Comparison of ENCODE assay signal across 12 mouse cellular contexts in the genomic region with DNA sequence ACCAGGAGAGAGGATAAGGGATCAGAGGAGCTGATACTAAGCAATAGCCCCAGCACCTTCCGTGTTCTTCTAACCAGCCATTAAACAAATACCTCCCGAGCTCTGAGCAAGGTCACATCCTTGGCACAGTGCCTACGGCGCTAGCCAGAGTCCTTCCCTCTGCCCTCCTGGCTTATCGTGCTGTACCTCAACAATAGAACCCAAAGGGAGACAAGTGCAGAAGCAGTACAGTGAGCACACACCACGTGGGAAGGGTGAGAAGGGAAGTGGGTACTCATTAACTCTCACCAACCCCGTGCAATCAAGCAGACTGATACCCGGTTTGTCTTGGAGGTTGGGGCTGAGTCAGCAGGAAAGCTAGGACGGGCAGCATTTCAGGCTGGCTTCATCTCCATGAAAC. TPM values are rescaled to one million over a fixed set of nuclear protein-coding genes. Genes with fewer than 3 reads are reported as not detected.
A peak's percentile ranks its signal among the peaks of the same experiment; 100 is the strongest.
DNase-seq lines count a peak whose midpoint lies in the region; ATAC-seq and TF ChIP-seq lines count a peak whose summit lies in the region.
"Had no signal": no experiment of that assay in that cellular context is flagged by ENCODE, and none has a peak within 500 bp of the region (broad histone marks: within the 10 kb centered on the region; RNA-seq: fewer than 3 reads in every experiment).

No protein-coding gene starts in this region.

- intact Hi-C loops in heart, postnatal 10 days (cut with DNase I) = no loop called here

- no peaks in the 10 kb centered on the region for H3K79me2 ChIP-seq in liver, adult 2 months (ENCODE audit: control insufficient read depth, insufficient read depth, low read length)

- no peak overlapping the region for H3K4me2 ChIP-seq in kidney, embryonic 16.5 days (replicated peaks; ENCODE audit: low read depth, low read length)
- H3K4me2 ChIP-seq in hindbrain, postnatal 0 days (ENCODE audit: low read depth, low read length) = no peak overlapping the region
- H3K4me2 ChIP-seq: liver, embryonic 13.5 days; midbrain, embryonic 11.5 days had no signal

- ATAC-seq in kidney, embryonic 16.5 days (ENCODE audit: low FRiP score, low TSS enrichment) = peak; percentile 86
- no peak for ATAC-seq in hindbrain, postnatal 0 days

- H3K9me3 ChIP-seq in kidney, embryonic 16.5 days (ENCODE audit: low read length) = peaks cover 9% of the 10 kb centered on the region; the same call in 1 of the 2 replicates
- no peaks in the 10 kb centered on the region for H3K9me3 ChIP-seq in hindbrain, postnatal 0 days (ENCODE audit: low read length)

- H3K4me3 ChIP-seq in liver, adult 2 months (ENCODE audit: insufficient read depth, low read depth, low read length) = no peak overlapping the region
- no peak overlapping the region for H3K4me3 ChIP-seq in kidney, embryonic 16.5 days (ENCODE audit: low read length)
- no peak overlapping the region for H3K4me3 ChIP-seq in hindbrain, postnatal 0 days (ENCODE audit: low read length)
- H3K4me3 ChIP-seq: liver, embryonic 13.5 days had no signal

- no peaks in the 10 kb centered on the region for H3K27me3 ChIP-seq in liver, adult 2 months (ENCODE audit: control insufficient read depth, insufficient read depth, low read length)
- no peaks in the 10 kb centered on the region for H3K27me3 ChIP-seq in kidney, embryonic 16.5 days (ENCODE audit: insufficient read depth, low read length)
- no peaks in the 10 kb centered on the region for H3K27me3 ChIP-seq in hindbrain, postnatal 0 days (ENCODE audit: insufficient read depth, low read length)
- H3K27me3 ChIP-seq: liver, embryonic 13.5 days had no signal

- WGBS in liver, adult 2 months = 20% methylated on average over 9 of the region's 9 CpGs
- 84% methylated on average over 9 of the region's 9 CpGs for WGBS in kidney, embryonic 16.5 days
- 89% methylated on average over 9 of the region's 9 CpGs for WGBS in hindbrain, postnatal 0 days

- no peak for TF ChIP-seq POLR2A in liver, adult 2 months (IDR thresholded peaks at IDR 0.05; ENCODE audit: extremely low read depth, insufficient read depth, low read length)

- no peak overlapping the region for H3K27ac ChIP-seq in liver, adult 2 months (replicated peaks; ENCODE audit: insufficient read depth, low read depth, low read length)
- no peak overlapping the region for H3K27ac ChIP-seq in kidney, embryonic 16.5 days (ENCODE audit: low read length)
- H3K27ac ChIP-seq in hindbrain, postnatal 0 days = no peak overlapping the region
- H3K27ac ChIP-seq: liver, embryonic 13.5 days had no signal

- peak; percentile 61 for DNase-seq in liver, adult 2 months (ENCODE audit: extremely low read depth, low read depth, low spot score)
- no peak for DNase-seq in liver
- DNase-seq in heart, postnatal 10 days = peak; percentile 66 to 75
- DNase-seq in testis, postnatal 10 days (ENCODE audit: low spot score) = peak; percentile 77
- no peak for DNase-seq in hindbrain, postnatal 0 days (ENCODE audit: low spot score)
- no peak for DNase-seq in frontal cortex, postnatal 10 days (ENCODE audit: low spot score in 2 of 2)
- DNase-seq in retina, embryonic 14.5 days (ENCODE audit: low spot score) = no peak
- DNase-seq: layer of hippocampus, adult 9-11 months; liver, embryonic 13.5 days had no signal

- no peak for TF ChIP-seq CTCF in liver, adult 2 months (IDR thresholded peaks at IDR 0.05; ENCODE audit: low read depth, low read length)
- TF ChIP-seq CTCF in hindbrain, postnatal 0 days (IDR thresholded peaks at IDR 0.05; ENCODE audit: low read depth) = no peak

- H3K9ac ChIP-seq in liver, adult 2 months (ENCODE audit: low read depth, low read length) = no peak overlapping the region
- no peak overlapping the region for H3K9ac ChIP-seq in kidney, embryonic 16.5 days (replicated peaks; ENCODE audit: low read length)
- H3K9ac ChIP-seq in hindbrain, postnatal 0 days (replicated peaks; ENCODE audit: low read length) = no peak overlapping the region
- H3K9ac ChIP-seq: liver, embryonic 13.5 days had no signal

- H3K36me3 ChIP-seq in liver, adult 2 months (ENCODE audit: control insufficient read depth, insufficient read depth, low read length) = no peaks in the 10 kb centered on the region
- peaks cover 68% of the 10 kb centered on the region for H3K36me3 ChIP-seq in kidney, embryonic 16.5 days (ENCODE audit: insufficient read depth, low read length)
- peaks cover 67% of the 10 kb centered on the region for H3K36me3 ChIP-seq in hindbrain, postnatal 0 days (ENCODE audit: insufficient read depth, low read length)

- H3K4me1 ChIP-seq in liver, adult 2 months (ENCODE audit: control insufficient read depth, insufficient read depth, low read length) = peaks cover 3% of the 10 kb centered on the region; the same call in 1 of the 2 replicates
- no peaks in the 10 kb centered on the region for H3K4me1 ChIP-seq in kidney, embryonic 16.5 days (ENCODE audit: insufficient read depth, low read length)
- no peaks in the 10 kb centered on the region for H3K4me1 ChIP-seq in hindbrain, postnatal 0 days (ENCODE audit: insufficient read depth, low read length)
- H3K4me1 ChIP-seq: liver, embryonic 13.5 days had no signal

RNA-seq across cellular contexts. Expression of a gene that starts 17.5 kb away (rescaled TPM):
- total RNA-seq in liver, adult 2 months (2014; rRNA removed) = 1.2 and 2.5 TPM in 2 replicates
- 0.27 and 1.1 TPM in 2 replicates for polyA plus RNA-seq in liver, adult 2 months (2012; rRNA removed)
- total RNA-seq in heart, postnatal 10 days (2021) = 10 to 100 TPM; 15.6 to 19.6 TPM
- 58.9 and 60.4 TPM in 2 replicates for polyA plus RNA-seq in kidney, embryonic 16.5 days (2015; fragmentation: Nextera tagmentation; extraction: Ambion mirVana)
- 57.0 and 57.7 TPM in 2 replicates for total RNA-seq in hindbrain, postnatal 0 days (2014; rRNA removed)
- 32.5 and 33.0 TPM in 2 replicates for polyA plus RNA-seq in hindbrain, postnatal 0 days (2015; fragmentation: Nextera tagmentation; extraction: Ambion mirVana)

RNA-seq across cellular contexts. Expression of a gene that starts 41.3 kb away (rescaled TPM):
- 0.37 and 1.1 TPM in 2 replicates for total RNA-seq in liver, adult 2 months (2014; rRNA removed)
- 0.40 and 1.1 TPM in 2 replicates for polyA plus RNA-seq in liver, adult 2 months (2012; rRNA removed)
- 1 to 10 TPM; 8.9 to 9.3 TPM for total RNA-seq in heart, postnatal 10 days (2021)
- polyA plus RNA-seq in kidney, embryonic 16.5 days (2015; fragmentation: Nextera tagmentation; extraction: Ambion mirVana) = 11.5 and 12.2 TPM in 2 replicates
- 32.9 and 39.4 TPM in 2 replicates for total RNA-seq in hindbrain, postnatal 0 days (2014; rRNA removed)
- 13.6 and 14.4 TPM in 2 replicates for polyA plus RNA-seq in hindbrain, postnatal 0 days (2015; fragmentation: Nextera tagmentation; extraction: Ambion mirVana)

RNA-seq across cellular contexts. Expression of a gene that starts 41.4 kb away (rescaled TPM):
- 4.6 TPM in 2 replicates for total RNA-seq in liver, adult 2 months (2014; rRNA removed)
- polyA plus RNA-seq in liver, adult 2 months (2012; rRNA removed) = 1.6 and 1.8 TPM in 2 replicates
- 10 to 100 TPM; 33.4 to 42.2 TPM for total RNA-seq in heart, postnatal 10 days (2021)
- 6.6 and 8.9 TPM in 2 replicates for polyA plus RNA-seq in kidney, embryonic 16.5 days (2015; fragmentation: Nextera tagmentation; extraction: Ambion mirVana)
- total RNA-seq in hindbrain, postnatal 0 days (2014; rRNA removed) = 8.2 and 12.4 TPM in 2 replicates
- 6.9 and 7.2 TPM in 2 replicates for polyA plus RNA-seq in hindbrain, postnatal 0 days (2015; fragmentation: Nextera tagmentation; extraction: Ambion mirVana)
- polyA plus RNA-seq: C2C12 had no signal

RNA-seq across cellular contexts. Expression of a gene that starts 57.1 kb away (rescaled TPM):
- 41.0 and 47.2 TPM in 2 replicates for total RNA-seq in liver, adult 2 months (2014; rRNA removed)
- 10.4 and 12.0 TPM in 2 replicates for polyA plus RNA-seq in liver, adult 2 months (2012; rRNA removed)
- 100 to 1,000 TPM; 355 to 547 TPM for total RNA-seq in heart, postnatal 10 days (2021)
- 60.1 and 63.1 TPM in 2 replicates for polyA plus RNA-seq in kidney, embryonic 16.5 days (2015; fragmentation: Nextera tagmentation; extraction: Ambion mirVana)
- 52.4 and 64.2 TPM in 2 replicates for total RNA-seq in hindbrain, postnatal 0 days (2014; rRNA removed)
- 70.4 and 79.2 TPM in 2 replicates for polyA plus RNA-seq in hindbrain, postnatal 0 days (2015; fragmentation: Nextera tagmentation; extraction: Ambion mirVana)

Comparison
In these comparisons a context has a peak if more than half of its experiments do, and no peak if none do; other contexts are left out.
1. DNase-seq: peak in liver, adult 2 months (single experiment), heart, postnatal 10 days (2 of 2) and testis, postnatal 10 days (single experiment); none in liver (single experiment), hindbrain, postnatal 0 days (single experiment), frontal cortex, postnatal 10 days (0 of 2) and retina, embryonic 14.5 days (single experiment).